Mouse (Mus musculus): ENCODE data around the gene Mef2a.

Mef2a gene

GRCm38 (mm10) chr7:67372729-67373583 is at the start of gene Mef2a:
Gene Mef2a, minus strand, starts transcription at chr7:67372858.
- peak; percentile 89 for DNase-seq (ENCODE audit: low read depth, low spot score)

- peak; percentile 64 for DNase-seq (ENCODE audit: low read depth, low spot score)
Measured at GRCm38 (mm10) chr7:67421476-67422186, 49.0 kb upstream of the Mef2a start.

- DNase-seq (ENCODE audit: low read depth, low spot score) = no peak
Measured at GRCm38 (mm10) chr7:67421088-67421475, 48.4 kb upstream of the Mef2a start.

- no peak for DNase-seq (ENCODE audit: low read depth, low spot score)
Measured at GRCm38 (mm10) chr7:67419591-67420314, 47.1 kb upstream of the Mef2a start.

GRCm38 (mm10) chr7:67418122-67418521 is 45.5 kb upstream of the Mef2a start:
- no peak for DNase-seq (ENCODE audit: low read depth, low spot score)

GRCm38 (mm10) chr7:67414766-67415165 is 42.1 kb upstream of the Mef2a start:
- DNase-seq (ENCODE audit: low read depth, low spot score) = peak; percentile 39

GRCm38 (mm10) chr7:67412686-67413085 is 40.0 kb upstream of the Mef2a start:
- no peak for DNase-seq (ENCODE audit: low read depth, low spot score)

GRCm38 (mm10) chr7:67407019-67407418 is 34.4 kb upstream of the Mef2a start:
- no peak for DNase-seq (ENCODE audit: low read depth, low spot score)

GRCm38 (mm10) chr7:67404176-67404575 is 31.5 kb upstream of the Mef2a start:
- DNase-seq (ENCODE audit: low read depth, low spot score) = no peak

GRCm38 (mm10) chr7:67402353-67402752 is 29.7 kb upstream of the Mef2a start:
- no peak for DNase-seq (ENCODE audit: low read depth, low spot score)

GRCm38 (mm10) chr7:67401379-67401778 is 28.7 kb upstream of the Mef2a start:
- no peak for DNase-seq (ENCODE audit: low read depth, low spot score)

GRCm38 (mm10) chr7:67390760-67391159 is 18.1 kb upstream of the Mef2a start:
- no peak for DNase-seq (ENCODE audit: low read depth, low spot score)

- no peak for DNase-seq (ENCODE audit: low read depth, low spot score)
Measured at GRCm38 (mm10) chr7:67390095-67390494, 17.4 kb upstream of the Mef2a start.

GRCm38 (mm10) chr7:67384942-67385872 is 12.5 kb upstream of the Mef2a start:
- no peak for DNase-seq (ENCODE audit: low read depth, low spot score)

- DNase-seq (ENCODE audit: low read depth, low spot score) = no peak
Measured at GRCm38 (mm10) chr7:67380174-67381129, 7.8 kb upstream of the Mef2a start.

GRCm38 (mm10) chr7:67376796-67377195 is 4.1 kb upstream of the Mef2a start:
- DNase-seq (ENCODE audit: low read depth, low spot score) = no peak

GRCm38 (mm10) chr7:67373975-67374374 is 1.3 kb upstream of the Mef2a start:
- no peak for DNase-seq (ENCODE audit: low read depth, low spot score)

- DNase-seq (ENCODE audit: low read depth, low spot score) = no peak
Measured at GRCm38 (mm10) chr7:67373584-67373960, 914 bp upstream of the Mef2a start.

- no peak for DNase-seq (ENCODE audit: low read depth, low spot score)
Measured at GRCm38 (mm10) chr7:67371891-67372672, 576 bp downstream of the Mef2a start.
